Mouse (Mus musculus): ENCODE measurements around the gene Plxna2. TPM values are rescaled to one million over a fixed set of nuclear protein-coding genes. Genes with fewer than 3 reads are reported as not detected.

Plxna2 gene
- total RNA-seq, 4 experiments from 2014 or later, result 60.8 to 73.5 (median 66.5) TPM

- no peak for DNase-seq (ENCODE audit: low spot score in 2 of 2)
Observed at GRCm38 (mm10) chr1:194660426-194661119, 42.6 kb downstream of the Plxna2 start.

- no peak for DNase-seq (ENCODE audit: low spot score in 2 of 2)
Observed at GRCm38 (mm10) chr1:194663021-194663420, 45.0 kb downstream of the Plxna2 start.

- no peak for DNase-seq (ENCODE audit: low spot score in 2 of 2)
Observed at GRCm38 (mm10) chr1:194665715-194666114, 47.7 kb downstream of the Plxna2 start.

GRCm38 (mm10) chr1:194671783-194672524, 53.9 kb downstream of the Plxna2 start:
- DNase-seq (ENCODE audit: low spot score in 2 of 2), result no peak

GRCm38 (mm10) chr1:194672525-194672894, 54.5 kb downstream of the Plxna2 start:
- DNase-seq (ENCODE audit: low spot score in 2 of 2), result no peak

GRCm38 (mm10) chr1:194673229-194673628, 55.2 kb downstream of the Plxna2 start:
- DNase-seq (ENCODE audit: low spot score in 2 of 2), result no peak

GRCm38 (mm10) chr1:194675106-194675890, 57.3 kb downstream of the Plxna2 start:
- DNase-seq (ENCODE audit: low spot score in 2 of 2), result peak in 1 of 2 experiments; percentile 23

- no peak for DNase-seq (ENCODE audit: low spot score in 2 of 2)
Observed at GRCm38 (mm10) chr1:194675891-194676200, 57.8 kb downstream of the Plxna2 start.

- no peak for DNase-seq (ENCODE audit: low spot score in 2 of 2)
Observed at GRCm38 (mm10) chr1:194677878-194678277, 59.9 kb downstream of the Plxna2 start.

- DNase-seq (ENCODE audit: low spot score in 2 of 2), result no peak
Observed at GRCm38 (mm10) chr1:194679147-194679546, 61.1 kb downstream of the Plxna2 start.

- DNase-seq (ENCODE audit: low spot score in 2 of 2), result no peak
Observed at GRCm38 (mm10) chr1:194680136-194680535, 62.1 kb downstream of the Plxna2 start.

GRCm38 (mm10) chr1:194682021-194682420, 64.0 kb downstream of the Plxna2 start:
- peak; percentile 83 to 90 for DNase-seq (ENCODE audit: low spot score in 2 of 2)

- no peak for DNase-seq (ENCODE audit: low spot score in 2 of 2)
Observed at GRCm38 (mm10) chr1:194683132-194683531, 65.1 kb downstream of the Plxna2 start.

GRCm38 (mm10) chr1:194685896-194686295, 67.9 kb downstream of the Plxna2 start:
- DNase-seq (ENCODE audit: low spot score in 2 of 2), result no peak

- DNase-seq (ENCODE audit: low spot score in 2 of 2), result no peak
Observed at GRCm38 (mm10) chr1:194687746-194688145, 69.7 kb downstream of the Plxna2 start.

GRCm38 (mm10) chr1:194688161-194688560, 70.1 kb downstream of the Plxna2 start:
- DNase-seq (ENCODE audit: low spot score in 2 of 2), result no peak

- no peak for DNase-seq (ENCODE audit: low spot score in 2 of 2)
Observed at GRCm38 (mm10) chr1:194693063-194693462, 75.0 kb downstream of the Plxna2 start.

- DNase-seq (ENCODE audit: low spot score in 2 of 2), result no peak
Observed at GRCm38 (mm10) chr1:194693488-194693887, 75.5 kb downstream of the Plxna2 start.

GRCm38 (mm10) chr1:194694805-194695204, 76.8 kb downstream of the Plxna2 start:
- DNase-seq (ENCODE audit: low spot score in 2 of 2), result no peak

- DNase-seq (ENCODE audit: low spot score in 2 of 2), result no peak
Observed at GRCm38 (mm10) chr1:194697439-194697838, 79.4 kb downstream of the Plxna2 start.

- no peak for DNase-seq (ENCODE audit: low spot score in 2 of 2)
Observed at GRCm38 (mm10) chr1:194699321-194699720, 81.3 kb downstream of the Plxna2 start.

- DNase-seq (ENCODE audit: low spot score in 2 of 2), result no peak
Observed at GRCm38 (mm10) chr1:194703235-194703634, 85.2 kb downstream of the Plxna2 start.
